Mouse (Mus musculus) limb, embryonic 10.5 days (tissue): ENCODE measurements at regions not wholly inside any gene's neighbourhood (a gene's known extent, or its start where the extent isn't known, plus 50 kb on each side); places are given as distances from the start of the nearest gene placed in this dataset.
"Not testable (repeated sequence)": the region's sequence is repeated elsewhere in the genome, so short reads cannot be mapped to it uniquely, and the experiment has no call there.

ENCODE experiments used
- DNase-seq: peaks from one replicate; pipeline ENCODE4 v3.0.0-alpha.2; 2017; ENCODE audit warnings: low spot score
- H3K27ac ChIP-seq: fragments of 300-500 bp; sonication (generic); 2 replicates; pipeline ENCODE4 v1.5.1; 2016; ENCODE audit warnings: mild to moderate bottlenecking
- H3K27me3 ChIP-seq: fragments of 300-500 bp; sonication (generic); 2 replicates; pipeline ENCODE4 v1.6.1; 2016; ENCODE audit warnings: low read depth, mild to moderate bottlenecking; ENCODE audit not compliant: poor library complexity, severe bottlenecking
- H3K36me3 ChIP-seq: fragments of 300-500 bp; sonication (generic); 2 replicates; pipeline ENCODE4 v1.6.1; 2016; ENCODE audit warnings: mild to moderate bottlenecking, moderate library complexity
- H3K4me1 ChIP-seq: fragments of 300-500 bp; sonication (generic); 2 replicates; pipeline ENCODE4 v1.6.1; 2016
- H3K4me3 ChIP-seq: fragments of 300-500 bp; sonication (generic); 2 replicates; pipeline ENCODE4 v1.5.1; 2016; ENCODE audit warnings: mild to moderate bottlenecking, moderate library complexity
- H3K9me3 ChIP-seq: fragments of 300-500 bp; sonication (generic); replicated peaks from 2 replicates; pipeline ENCODE4 v1.6.1; 2016; ENCODE audit warnings: mild to moderate bottlenecking
- WGBS: fragments of 180-500 bp; shearing (Covaris S2); methylation state at CpG from one replicate; pipeline ENCODE4 v1.1.7; 2016; 5-methylcytosine and 5-hydroxymethylcytosine counted together

GRCm38 (mm10) chr12:3188734-3189275, 121.0 kb downstream of the Rab10 start:
- not testable (repeated sequence) for DNase-seq, H3K9me3 ChIP-seq, H3K4me1 ChIP-seq, H3K4me3 ChIP-seq, H3K27me3 ChIP-seq, H3K27ac ChIP-seq, H3K36me3 ChIP-seq
- 84% methylated on average over 2 of the region's 2 CpGs for WGBS

- no peaks in the 10 kb centered on the region for H3K9me3 ChIP-seq
- H3K4me3 ChIP-seq, result no peak overlapping the region
- no peak overlapping the region for H3K27ac ChIP-seq
- no peaks in the 10 kb centered on the region for H3K4me1 ChIP-seq
- DNase-seq, result no peak
- H3K27me3 ChIP-seq, result no peaks in the 10 kb centered on the region
- H3K36me3 ChIP-seq, result no peaks in the 10 kb centered on the region
These were observed 121.6 kb downstream of the Rab10 start for GRCm38 (mm10) chr12:3188137-3188536.

- Histone ChIP-seq H3K36me3 (no peaks in the 10 kb centered on the region), H3K4me3 (no peak overlapping the region), H3K27ac (no peak overlapping the region), H3K4me1 (no peaks in the 10 kb centered on the region), H3K9me3 (no peaks in the 10 kb centered on the region), H3K27me3 (no peaks in the 10 kb centered on the region)
- 89% methylated on average over 2 of the region's 2 CpGs for WGBS
- no peak for DNase-seq
These were observed 136.4 kb downstream of the Rab10 start for GRCm38 (mm10) chr12:3173325-3173724.

- not testable (repeated sequence) for H3K27ac ChIP-seq, H3K4me1 ChIP-seq, DNase-seq, H3K4me3 ChIP-seq, H3K36me3 ChIP-seq, H3K9me3 ChIP-seq, H3K27me3 ChIP-seq
- WGBS, result 50% methylated on average over 8 of the region's 8 CpGs
These were observed 140.0 kb downstream of the Rab10 start for GRCm38 (mm10) chr12:3169705-3170287.

- not testable (repeated sequence) for H3K36me3 ChIP-seq, H3K4me1 ChIP-seq, H3K27me3 ChIP-seq, H3K9me3 ChIP-seq, H3K27ac ChIP-seq, H3K4me3 ChIP-seq, DNase-seq
- WGBS, result 80% methylated on average over 6 of the region's 6 CpGs
These were observed 148.1 kb downstream of the Rab10 start for GRCm38 (mm10) chr12:3161666-3162065.

GRCm38 (mm10) chr12:3158771-3159170, 151.0 kb downstream of the Rab10 start:
- H3K4me3 ChIP-seq, H3K27ac ChIP-seq, H3K36me3 ChIP-seq, H3K4me1 ChIP-seq, H3K9me3 ChIP-seq, H3K27me3 ChIP-seq, DNase-seq: not testable (repeated sequence)
- WGBS, result 85% methylated on average over 2 of the region's 2 CpGs

GRCm38 (mm10) chr12:3153705-3154104, 156.1 kb downstream of the Rab10 start:
- not testable (repeated sequence) for H3K36me3 ChIP-seq, H3K27ac ChIP-seq, H3K4me1 ChIP-seq, H3K4me3 ChIP-seq, DNase-seq, H3K27me3 ChIP-seq, H3K9me3 ChIP-seq
- 49% methylated on average over 7 of the region's 7 CpGs for WGBS

- H3K4me1 ChIP-seq, H3K27me3 ChIP-seq, DNase-seq, H3K36me3 ChIP-seq, H3K9me3 ChIP-seq, H3K4me3 ChIP-seq, H3K27ac ChIP-seq: not testable (repeated sequence)
These were observed 177.2 kb downstream of the Rab10 start for GRCm38 (mm10) chr12:3132553-3132952.

GRCm38 (mm10) chr12:3131149-3131751, 178.5 kb downstream of the Rab10 start:
- DNase-seq, H3K4me1 ChIP-seq, H3K9me3 ChIP-seq, H3K36me3 ChIP-seq, H3K4me3 ChIP-seq, H3K27ac ChIP-seq, H3K27me3 ChIP-seq: not testable (repeated sequence)
- 80% methylated on average over 6 of the region's 6 CpGs for WGBS

GRCm38 (mm10) chr12:3127336-3127735, 182.4 kb downstream of the Rab10 start:
- H3K9me3 ChIP-seq, H3K27me3 ChIP-seq, H3K4me3 ChIP-seq, DNase-seq, H3K27ac ChIP-seq, H3K36me3 ChIP-seq, H3K4me1 ChIP-seq: not testable (repeated sequence)
- WGBS, result 86% methylated on average over 1 of the region's 1 CpGs

- no peaks in the 10 kb centered on the region for H3K9me3 ChIP-seq
These were observed 185.7 kb downstream of the Rab10 start for GRCm38 (mm10) chr12:3124036-3124435.

GRCm38 (mm10) chr12:3110589-3110988, 199.2 kb downstream of the Rab10 start:
- WGBS, result 69% methylated on average over 11 of the region's 11 CpGs
- H3K4me1 ChIP-seq, H3K4me3 ChIP-seq, H3K9me3 ChIP-seq, DNase-seq, H3K36me3 ChIP-seq, H3K27me3 ChIP-seq, H3K27ac ChIP-seq: not testable (repeated sequence)

More at GRCm38 (mm10) chr12:3124036-3124435, 185.7 kb downstream of the Rab10 start:
- H3K36me3 ChIP-seq, result no peaks in the 10 kb centered on the region
- 79% methylated on average over 1 of the region's 1 CpGs for WGBS
- H3K4me1 ChIP-seq, result no peaks in the 10 kb centered on the region
- no peaks in the 10 kb centered on the region for H3K27me3 ChIP-seq
- no peak overlapping the region for H3K27ac ChIP-seq
- DNase-seq, result no peak
- no peak overlapping the region for H3K4me3 ChIP-seq

GRCm38 (mm10) chr12:3109671-3110070, 200.1 kb downstream of the Rab10 start:
- 83% methylated on average over 5 of the region's 5 CpGs for WGBS
- DNase-seq, H3K27me3 ChIP-seq, H3K4me1 ChIP-seq, H3K36me3 ChIP-seq, H3K9me3 ChIP-seq, H3K27ac ChIP-seq, H3K4me3 ChIP-seq: not testable (repeated sequence)

GRCm38 (mm10) chr12:3101963-3102362, 207.8 kb downstream of the Rab10 start:
- not testable (repeated sequence) for H3K27ac ChIP-seq, DNase-seq, H3K4me3 ChIP-seq, H3K36me3 ChIP-seq, H3K9me3 ChIP-seq, H3K27me3 ChIP-seq, H3K4me1 ChIP-seq
- 72% methylated on average over 5 of the region's 5 CpGs for WGBS
